Mouse (Mus musculus) adrenal gland, adult 18-20 months (tissue): ENCODE measurements around the gene Cdk5rap3. TPM values are rescaled to one million over a fixed set of nuclear protein-coding genes. Genes with fewer than 3 reads are reported as not detected.

ENCODE experiments used
- DNase-seq, 2 experiments: peaks; one replicate each; pipeline ENCODE4 v3.0.0; 2021 to 2022; ENCODE audit warnings: low spot score in 2 of 2
- long read RNA-seq, 2 experiments: library from polyadenylated mRNA; stranded (forward); transcript quantifications; one replicate each; pipeline ENCODE4 v2.0.0; 2021
- total RNA-seq, 2 experiments: library from RNA; stranded (reverse); gene quantifications; 1 replicate in 1 of 2; 2 replicates in 1 of 2; pipeline ENCODE4 v1.2.3; 2021

The Cdk5rap3 gene
- total RNA-seq, result 10 to 100 TPM; 44.6 to 45.4 TPM
- long read RNA-seq, experiment 1, transcript Cdk5rap3-201 (14 exons, 2,250 nt), result major isoform, 79 of 103 reads
- long read RNA-seq, experiment 1, partial matches to known transcripts, result 10 of 103 reads
- long read RNA-seq, experiment 1, other reads (novel, unspliced or antisense), result 13 of 103 reads
- long read RNA-seq, experiment 2, transcript Cdk5rap3-201 (14 exons, 2,250 nt), result major isoform, 244 of 296 reads
- long read RNA-seq, experiment 2, partial matches to known transcripts, result 21 of 296 reads
- long read RNA-seq, experiment 2, other reads (novel, unspliced or antisense), result 29 of 296 reads

GRCm38 (mm10) chr11:96916044-96916884 lies at the start of gene Cdk5rap3:
Gene Cdk5rap3, minus strand, starts transcription at chr11:96916496.
- DNase-seq, result peak; percentile 98 to 99

- DNase-seq, result peak; percentile 87 to 91
Observed at GRCm38 (mm10) chr11:96963580-96963979, 47.3 kb upstream of the Cdk5rap3 start.

GRCm38 (mm10) chr11:96957061-96957805 lies 40.9 kb upstream of the Cdk5rap3 start:
- DNase-seq, result no peak

GRCm38 (mm10) chr11:96956009-96956724 lies 39.9 kb upstream of the Cdk5rap3 start:
- no peak for DNase-seq

- no peak for DNase-seq
Observed at GRCm38 (mm10) chr11:96955094-96955493, 38.8 kb upstream of the Cdk5rap3 start.

- DNase-seq, result no peak
Observed at GRCm38 (mm10) chr11:96952896-96953295, 36.6 kb upstream of the Cdk5rap3 start.

- no peak for DNase-seq
Observed at GRCm38 (mm10) chr11:96952426-96952825, 36.1 kb upstream of the Cdk5rap3 start.

GRCm38 (mm10) chr11:96950767-96951166 lies 34.5 kb upstream of the Cdk5rap3 start:
- DNase-seq, result no peak

GRCm38 (mm10) chr11:96947849-96948248 lies 31.6 kb upstream of the Cdk5rap3 start:
- no peak for DNase-seq

- no peak for DNase-seq
Observed at GRCm38 (mm10) chr11:96946498-96946897, 30.2 kb upstream of the Cdk5rap3 start.

- no peak for DNase-seq
Observed at GRCm38 (mm10) chr11:96944844-96945580, 28.7 kb upstream of the Cdk5rap3 start.

GRCm38 (mm10) chr11:96943746-96944304 lies 27.5 kb upstream of the Cdk5rap3 start, which contains the start of gene Pnpo:
Gene Pnpo, minus strand, starts transcription at chr11:96943986.
- peak; percentile 78 to 79 for DNase-seq

- DNase-seq, result no peak
Observed at GRCm38 (mm10) chr11:96941989-96942590, 25.8 kb upstream of the Cdk5rap3 start.

GRCm38 (mm10) chr11:96940578-96941465 lies 24.5 kb upstream of the Cdk5rap3 start:
- DNase-seq, result no peak

- DNase-seq, result no peak
Observed at GRCm38 (mm10) chr11:96938426-96938800, 22.1 kb upstream of the Cdk5rap3 start.

GRCm38 (mm10) chr11:96937549-96938425 lies 21.5 kb upstream of the Cdk5rap3 start:
- peak; percentile 64 to 67 for DNase-seq
